Mouse (Mus musculus): ENCODE data around the gene Ripor2.

- TF ChIP-seq CTCF (IDR thresholded peaks at IDR 0.05; ENCODE audit: extremely low read depth, insufficient read depth, insufficient read length, insufficient replicate concordance) (no peak), POLR2A (IDR thresholded peaks at IDR 0.05; ENCODE audit: low read depth, low read length) (no peak)
Measured at GRCm38 (mm10) chr13:24564706-24565105, 17.3 kb upstream of the Ripor2 start.

Measured in spleen, adult 2 months (tissue).